Mouse (Mus musculus): ENCODE results near the gene Zc3h12d.

GRCm38 (mm10) chr10:7869746-7870145 is 37.5 kb downstream of the Zc3h12d start:
- TF ChIP-seq CTCF (conservative IDR thresholded peaks at IDR 0.05; ENCODE audit: low read length) (no peak), POU5F1 (IDR thresholded peaks at IDR 0.05; ENCODE audit: borderline replicate concordance, low read length) (no peak)
